ENCODE assay signal across 15 mouse cellular contexts in genomic region chr15:85683716-85684115, GRCm38 (mm10). TPM values are rescaled to one million over a fixed set of nuclear protein-coding genes. Genes with fewer than 3 reads are reported as not detected.
A peak's percentile ranks its signal among the peaks of the same experiment; 100 is the strongest.
DNase-seq lines count a peak whose midpoint lies in the region; ATAC-seq and TF ChIP-seq lines count a peak whose summit lies in the region.
"Had no signal": no experiment of that assay in that cellular context is flagged by ENCODE, and none has a peak within 500 bp of the region (broad histone marks: within the 10 kb centered on the region; RNA-seq: fewer than 3 reads in every experiment).

No protein-coding gene starts in this region.

- DNase-seq in hindbrain, embryonic 10.5 days (ENCODE audit: low spot score) = no peak
- DNase-seq in neural tube, embryonic 10.5 days (ENCODE audit: extremely low spot score, low spot score) = no peak
- DNase-seq in hindbrain, postnatal 0 days (ENCODE audit: low spot score) = no peak
- DNase-seq in stomach, postnatal 0 days (ENCODE audit: low spot score) = no peak
- no peak for DNase-seq in thymus, postnatal 14 days
- DNase-seq: cerebellum, postnatal 36 days; thymus, adult 18-20 months had no signal

- TF ChIP-seq EP300 in stomach, postnatal 0 days (optimal IDR thresholded peaks at IDR 0.05) = no peak

- TF ChIP-seq CTCF in hindbrain, postnatal 0 days (IDR thresholded peaks at IDR 0.05; ENCODE audit: low read depth) = no peak
- TF ChIP-seq CTCF in stomach, postnatal 0 days (IDR thresholded peaks at IDR 0.05; ENCODE audit: low read depth) = no peak

- H3K4me1 ChIP-seq in hindbrain, embryonic 15.5 days (replicated peaks) = peaks cover 86% of the 10 kb centered on the region
- H3K4me1 ChIP-seq in hindbrain, embryonic 10.5 days (replicated peaks) = peaks cover 15% of the 10 kb centered on the region
- H3K4me1 ChIP-seq in neural tube, embryonic 13.5 days (replicated peaks) = peaks cover 96% of the 10 kb centered on the region
- H3K4me1 ChIP-seq in hindbrain, postnatal 0 days (ENCODE audit: insufficient read depth, low read length) = peaks cover 24% of the 10 kb centered on the region
- H3K4me1 ChIP-seq in stomach, postnatal 0 days (replicated peaks; ENCODE audit: control insufficient read depth, insufficient read depth) = peaks cover 22% of the 10 kb centered on the region
- H3K4me1 ChIP-seq: megakaryocyte, embryonic 14.5 days had no signal

- H3K27me3 ChIP-seq in hindbrain, embryonic 15.5 days = no peaks in the 10 kb centered on the region
- H3K27me3 ChIP-seq in hindbrain, embryonic 10.5 days (ENCODE audit: insufficient read depth, poor library complexity, severe bottlenecking) = peaks cover 92% of the 10 kb centered on the region
- H3K27me3 ChIP-seq in neural tube, embryonic 13.5 days = no peaks in the 10 kb centered on the region
- no peaks in the 10 kb centered on the region for H3K27me3 ChIP-seq in hindbrain, postnatal 0 days (ENCODE audit: insufficient read depth, low read length)
- no peaks in the 10 kb centered on the region for H3K27me3 ChIP-seq in stomach, postnatal 0 days (ENCODE audit: control insufficient read depth, insufficient read depth, low read length)
- H3K27me3 ChIP-seq: heart, embryonic 15.5 days had no signal

- no peaks in the 10 kb centered on the region for H3K9me3 ChIP-seq in hindbrain, embryonic 15.5 days
- H3K9me3 ChIP-seq in hindbrain, embryonic 10.5 days = no peaks in the 10 kb centered on the region
- H3K9me3 ChIP-seq in neural tube, embryonic 13.5 days = no peaks in the 10 kb centered on the region
- H3K9me3 ChIP-seq in hindbrain, postnatal 0 days (ENCODE audit: low read length) = no peaks in the 10 kb centered on the region
- H3K9me3 ChIP-seq in stomach, postnatal 0 days (ENCODE audit: control insufficient read depth, low read length) = no peaks in the 10 kb centered on the region
- H3K9me3 ChIP-seq: forebrain, embryonic 12.5 days; heart, embryonic 15.5 days; megakaryocyte, embryonic 14.5 days had no signal

- H3K27ac ChIP-seq in hindbrain, embryonic 15.5 days (replicated peaks) = peak overlapping the region; percentile 22; the same call in 1 of the 2 replicates
- H3K27ac ChIP-seq in hindbrain, embryonic 10.5 days = no peak overlapping the region
- peak overlapping the region; percentile 85 for H3K27ac ChIP-seq in neural tube, embryonic 13.5 days (replicated peaks)
- H3K27ac ChIP-seq in hindbrain, postnatal 0 days = peak overlapping the region; percentile 45; the same call in 1 of the 2 replicates
- H3K27ac ChIP-seq in stomach, postnatal 0 days (replicated peaks) = peak overlapping the region; percentile 82; the same call in 1 of the 2 replicates
- H3K27ac ChIP-seq: heart, embryonic 15.5 days had no signal

- H3K36me3 ChIP-seq in hindbrain, embryonic 15.5 days = peaks cover 11% of the 10 kb centered on the region; the same call in 1 of the 2 replicates
- no peaks in the 10 kb centered on the region for H3K36me3 ChIP-seq in hindbrain, embryonic 10.5 days
- peaks cover 55% of the 10 kb centered on the region for H3K36me3 ChIP-seq in neural tube, embryonic 13.5 days
- H3K36me3 ChIP-seq in hindbrain, postnatal 0 days (ENCODE audit: insufficient read depth, low read length) = peaks cover 15% of the 10 kb centered on the region; the same call in 1 of the 2 replicates
- H3K36me3 ChIP-seq in stomach, postnatal 0 days (ENCODE audit: control insufficient read depth, insufficient read depth, low read length) = peaks cover 8% of the 10 kb centered on the region; the same call in 1 of the 2 replicates

- H3K4me3 ChIP-seq in hindbrain, embryonic 15.5 days = no peak overlapping the region
- H3K4me3 ChIP-seq in hindbrain, embryonic 10.5 days = no peak overlapping the region
- H3K4me3 ChIP-seq in neural tube, embryonic 13.5 days = no peak overlapping the region
- no peak overlapping the region for H3K4me3 ChIP-seq in hindbrain, postnatal 0 days (ENCODE audit: low read length)
- H3K4me3 ChIP-seq in stomach, postnatal 0 days (ENCODE audit: low read depth, low read length) = no peak overlapping the region
- H3K4me3 ChIP-seq: forebrain, embryonic 12.5 days; heart, embryonic 15.5 days; megakaryocyte, embryonic 14.5 days had no signal

- peak overlapping the region; percentile 33; the same call in 1 of the 2 replicates for H3K4me2 ChIP-seq in hindbrain, embryonic 15.5 days
- peak overlapping the region; percentile 36 for H3K4me2 ChIP-seq in neural tube, embryonic 13.5 days
- 0 out of 2 replicates have a peak overlapping the region, but pooled peaks have one; percentile 30 for H3K4me2 ChIP-seq in hindbrain, postnatal 0 days (ENCODE audit: low read depth, low read length)
- H3K4me2 ChIP-seq in stomach, postnatal 0 days (replicated peaks; ENCODE audit: low read depth) = no peak overlapping the region
- H3K4me2 ChIP-seq: forebrain, embryonic 12.5 days; heart, embryonic 15.5 days had no signal

- H3K9ac ChIP-seq in hindbrain, embryonic 15.5 days = no peak overlapping the region
- 0 out of 2 replicates have a peak overlapping the region, but pooled peaks have one; percentile 31 for H3K9ac ChIP-seq in neural tube, embryonic 13.5 days
- no peak overlapping the region for H3K9ac ChIP-seq in hindbrain, postnatal 0 days (replicated peaks; ENCODE audit: low read length)
- no peak overlapping the region for H3K9ac ChIP-seq in stomach, postnatal 0 days (ENCODE audit: low read length)
- H3K9ac ChIP-seq: forebrain, embryonic 12.5 days; heart, embryonic 15.5 days had no signal

- no peak for ATAC-seq in hindbrain, embryonic 15.5 days (ENCODE audit: low FRiP score, low read depth)
- no peak for ATAC-seq in neural tube, embryonic 13.5 days (ENCODE audit: low read depth)
- ATAC-seq in hindbrain, postnatal 0 days = no peak
- ATAC-seq in stomach, postnatal 0 days (ENCODE audit: low FRiP score, low TSS enrichment) = no peak
- ATAC-seq: activated CD4-positive, CD25-positive, alpha-beta regulatory T cell, adult 4 months had no signal

- 80% methylated on average over 4 of the region's 4 CpGs for WGBS in hindbrain, embryonic 15.5 days
- WGBS in hindbrain, embryonic 10.5 days = 95% methylated on average over 4 of the region's 4 CpGs
- WGBS in neural tube, embryonic 13.5 days = 92% methylated on average over 4 of the region's 4 CpGs
- 91% methylated on average over 4 of the region's 4 CpGs for WGBS in hindbrain, postnatal 0 days
- 96% methylated on average over 4 of the region's 4 CpGs for WGBS in stomach, postnatal 0 days

RNA-seq across cellular contexts. Expression of gene Ppara, which starts 51.1 kb away (rescaled TPM):
- polyA plus RNA-seq in hindbrain, embryonic 15.5 days (2015; fragmentation: Nextera tagmentation; extraction: Ambion mirVana) = 1.6 and 2.1 TPM in 2 replicates
- polyA plus RNA-seq in hindbrain, embryonic 10.5 days (2016; fragmentation: Nextera tagmentation; extraction: Ambion mirVana) = 0.24 and 0.62 TPM in 2 replicates
- 1.0 and 2.0 TPM in 2 replicates for polyA plus RNA-seq in neural tube, embryonic 13.5 days (2015; fragmentation: Nextera tagmentation; extraction: Ambion mirVana)
- 1.2 and 6.6 TPM in 2 replicates for total RNA-seq in hindbrain, postnatal 0 days (2014; rRNA removed)
- 1.9 and 2.7 TPM in 2 replicates for polyA plus RNA-seq in hindbrain, postnatal 0 days (2015; fragmentation: Nextera tagmentation; extraction: Ambion mirVana)
- 16.8 and 18.8 TPM in 2 replicates for polyA plus RNA-seq in stomach, postnatal 0 days (2015; fragmentation: Nextera tagmentation; extraction: Ambion mirVana)
- total RNA-seq: granulocyte monocyte progenitor cell, adult 5-6 weeks; neutrophil, adult 5-6 weeks had no signal
